Mouse (Mus musculus): ENCODE results near the gene Fgfr2.
A peak's percentile ranks its signal among the peaks of the same experiment; 100 is the strongest.

DNA sequence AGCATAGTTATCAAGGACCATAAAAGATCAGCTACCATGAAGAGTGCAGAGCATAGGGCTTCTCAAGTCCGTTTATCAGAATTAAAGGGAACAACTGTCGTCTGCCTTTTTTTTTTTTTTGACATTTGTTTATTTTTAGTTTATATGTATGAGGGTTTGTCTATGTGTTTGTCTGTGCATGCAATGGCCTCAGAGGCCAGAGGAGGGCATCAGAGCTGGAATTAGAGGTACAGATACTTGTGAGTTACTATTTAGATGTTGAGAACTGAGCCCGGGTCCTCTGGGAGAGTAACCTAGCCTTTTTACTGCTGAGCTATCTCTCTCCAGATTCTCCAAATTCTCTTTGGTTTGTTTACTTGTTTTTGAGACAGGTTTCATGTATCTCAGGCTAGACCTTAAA lies 219.4 kb downstream of the Fgfr2 start:
- TF ChIP-seq CTCF (IDR thresholded peaks at IDR 0.05; ENCODE audit: low read depth): 0 out of 2 replicates have a peak, but pooled peaks have one; percentile 17
- no peak for TF ChIP-seq EP300 (IDR thresholded peaks at IDR 0.05; ENCODE audit: low read depth)

Measured in liver, postnatal 0 days (tissue).